Mouse (Mus musculus) gastrocnemius, adult 8-10 months (tissue): ENCODE measurements around the gene Osbpl8. TPM values are rescaled to one million over a fixed set of nuclear protein-coding genes. Genes with fewer than 3 reads are reported as not detected.
"Not testable (repeated sequence)": the region's sequence is repeated elsewhere in the genome, so short reads cannot be mapped to it uniquely, and the experiment has no call there.

Experiments
- DNase-seq, 2 experiments: peaks; one replicate each; pipeline ENCODE4 v3.0.0; 2022; ENCODE audit warnings: low spot score in 2 of 2
- total RNA-seq, 4 experiments: library from RNA; stranded (reverse); gene quantifications; 2 replicates each; pipeline ENCODE4 v1.2.4; 2022

The Osbpl8 gene
- total RNA-seq, result 10 to 100 TPM; 13.7 to 16.9 (median 14.6) TPM

GRCm38 (mm10) chr10:111164304-111165218 is at the start of gene Osbpl8:
Gene Osbpl8 (plus strand): TSS chr10:111164752.
- peak; percentile 99 to 100 for DNase-seq

GRCm38 (mm10) chr10:111117198-111117845 is 47.2 kb upstream of the Osbpl8 start:
- no peak for DNase-seq

GRCm38 (mm10) chr10:111118292-111118691 is 46.3 kb upstream of the Osbpl8 start:
- no peak for DNase-seq

GRCm38 (mm10) chr10:111118991-111119650 is 45.4 kb upstream of the Osbpl8 start:
- no peak for DNase-seq

- no peak for DNase-seq
Observed at GRCm38 (mm10) chr10:111119756-111120155, 44.8 kb upstream of the Osbpl8 start.

- no peak for DNase-seq
Observed at GRCm38 (mm10) chr10:111122864-111123398, 41.6 kb upstream of the Osbpl8 start.

- DNase-seq, result no peak
Observed at GRCm38 (mm10) chr10:111124175-111124574, 40.4 kb upstream of the Osbpl8 start.

- DNase-seq, result no peak
Observed at GRCm38 (mm10) chr10:111124767-111125315, 39.7 kb upstream of the Osbpl8 start.

GRCm38 (mm10) chr10:111127388-111127787 is 37.2 kb upstream of the Osbpl8 start:
- DNase-seq, result no peak

- no peak for DNase-seq
Observed at GRCm38 (mm10) chr10:111128493-111128892, 36.1 kb upstream of the Osbpl8 start.

GRCm38 (mm10) chr10:111129867-111130620 is 34.5 kb upstream of the Osbpl8 start:
- no peak for DNase-seq

- no peak for DNase-seq
Observed at GRCm38 (mm10) chr10:111130872-111131271, 33.7 kb upstream of the Osbpl8 start.

GRCm38 (mm10) chr10:111133271-111133670 is 31.3 kb upstream of the Osbpl8 start:
- no peak for DNase-seq

GRCm38 (mm10) chr10:111133936-111134335 is 30.6 kb upstream of the Osbpl8 start:
- no peak for DNase-seq

GRCm38 (mm10) chr10:111134412-111134957 is 30.1 kb upstream of the Osbpl8 start:
- no peak for DNase-seq

- not testable (repeated sequence) for DNase-seq
Observed at GRCm38 (mm10) chr10:111136306-111136705, 28.2 kb upstream of the Osbpl8 start.

- DNase-seq, result no peak
Observed at GRCm38 (mm10) chr10:111137905-111138304, 26.6 kb upstream of the Osbpl8 start.

- no peak for DNase-seq
Observed at GRCm38 (mm10) chr10:111139170-111139569, 25.4 kb upstream of the Osbpl8 start.

- no peak for DNase-seq
Observed at GRCm38 (mm10) chr10:111139881-111140280, 24.7 kb upstream of the Osbpl8 start.

GRCm38 (mm10) chr10:111144371-111144959 is 20.1 kb upstream of the Osbpl8 start:
- no peak for DNase-seq
